Mouse (Mus musculus) 416B (cell line): ENCODE data around the gene Nsmf.
A peak's percentile ranks its signal among the peaks of the same experiment; 100 is the strongest.

Experiments used
- DNase-seq: peaks from one replicate; pipeline ENCODE4 v3.0.0; 2011; ENCODE audit warnings: low read depth

Gene Nsmf

DNA sequence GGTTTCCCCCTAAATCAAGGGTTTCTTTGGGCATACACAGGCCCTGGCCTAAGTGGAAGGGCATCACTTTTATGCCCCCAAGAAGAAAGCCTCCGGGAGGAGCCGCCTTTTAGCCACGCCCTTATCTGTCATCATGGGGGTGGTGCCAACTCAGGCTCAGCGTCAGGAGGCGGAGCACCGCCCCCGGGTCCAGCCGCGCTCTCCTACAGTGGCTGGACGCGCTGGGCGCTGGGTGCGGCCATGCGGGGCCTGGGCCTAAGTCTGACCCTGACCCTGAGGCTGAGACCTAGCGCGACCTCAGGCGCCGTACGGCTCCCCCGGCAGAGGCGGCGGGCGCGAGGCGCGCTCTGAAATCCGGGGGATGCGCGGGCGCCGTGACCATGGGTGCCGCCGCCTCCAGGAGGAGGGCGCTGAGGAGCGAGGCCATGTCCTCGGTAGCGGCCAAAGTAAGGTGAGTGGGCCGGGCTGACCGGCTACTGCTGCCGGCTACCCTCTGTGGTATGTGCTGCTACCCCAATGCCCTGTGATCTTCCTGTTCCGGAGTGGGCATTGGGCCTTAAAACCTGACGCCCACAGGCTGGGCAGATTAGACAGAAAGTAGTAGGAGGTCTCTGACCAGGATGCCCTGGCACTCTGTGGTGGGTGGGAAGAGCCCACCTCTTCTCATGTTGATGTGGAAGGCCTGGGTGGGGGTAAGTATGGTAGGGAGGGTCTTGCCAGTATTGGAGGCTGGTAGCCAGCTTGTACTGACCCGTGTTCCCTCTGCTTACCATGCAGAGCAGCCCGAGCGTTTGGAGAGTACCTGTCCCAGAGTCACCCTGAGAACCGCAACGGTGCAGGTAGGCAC lies at the start of gene Nsmf:
TSS of gene Nsmf (plus strand) at position 135 of the 847 bp plus-strand sequence.
- DNase-seq: peak; percentile 84

DNA sequence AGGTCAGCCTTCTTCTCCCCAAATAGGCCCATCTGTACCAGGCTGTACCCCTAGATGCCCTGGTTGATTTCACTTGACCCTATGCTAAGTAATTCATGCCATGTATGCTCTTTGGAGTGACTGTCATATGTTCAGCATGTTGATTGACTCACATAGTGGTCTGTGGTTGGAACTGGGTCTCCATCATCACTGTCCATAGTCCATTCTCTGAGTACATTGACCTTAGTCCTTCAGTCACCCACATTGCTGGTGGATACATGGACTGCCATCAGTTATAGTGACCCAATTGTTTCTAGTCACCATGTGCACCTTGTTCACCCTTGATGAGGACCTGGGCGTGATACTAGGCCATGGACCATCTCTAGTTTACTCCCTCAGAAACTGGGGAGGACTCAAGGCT lies 47.4 kb upstream of the Nsmf start:
- DNase-seq: no peak

DNA sequence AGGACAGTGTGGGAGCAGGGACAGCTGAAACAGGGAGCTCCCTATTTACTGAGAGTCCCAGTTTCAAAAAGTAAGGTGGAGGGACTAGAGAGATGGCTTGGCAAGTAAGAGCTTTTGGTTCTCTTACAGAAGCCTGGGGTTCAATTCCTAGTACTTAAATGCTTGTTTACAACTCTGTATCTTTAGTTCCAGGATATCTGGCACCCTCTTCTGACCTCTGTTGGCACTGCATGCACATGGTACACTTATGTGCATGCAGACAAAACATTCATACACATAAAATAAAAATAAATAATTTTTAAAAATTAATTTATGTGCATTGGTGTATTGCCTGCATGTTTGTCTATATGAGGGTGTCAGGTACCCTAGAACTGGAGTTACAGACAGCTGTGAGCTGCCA lies 45.9 kb upstream of the Nsmf start:
- peak; percentile 55 for DNase-seq

DNA sequence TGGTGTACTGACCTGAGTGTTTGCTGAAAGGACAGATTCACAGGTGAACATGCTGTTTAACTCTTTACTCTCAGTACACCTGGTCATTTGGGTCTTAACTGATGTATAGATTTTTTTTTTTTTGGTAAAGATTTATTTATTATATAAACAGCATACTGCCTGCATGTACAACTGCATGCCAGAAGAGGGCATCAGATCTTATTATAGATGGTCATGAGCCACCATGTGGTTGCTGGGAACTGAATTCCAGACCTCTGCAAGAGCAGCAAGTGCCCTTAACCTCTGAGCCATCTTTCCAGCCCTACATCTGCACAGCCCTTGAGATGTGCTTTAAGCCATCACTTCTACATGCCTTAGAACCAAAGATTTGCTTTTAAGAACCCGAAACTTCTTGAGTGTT lies 31.5 kb upstream of the Nsmf start:
- DNase-seq: peak; percentile 40

DNA sequence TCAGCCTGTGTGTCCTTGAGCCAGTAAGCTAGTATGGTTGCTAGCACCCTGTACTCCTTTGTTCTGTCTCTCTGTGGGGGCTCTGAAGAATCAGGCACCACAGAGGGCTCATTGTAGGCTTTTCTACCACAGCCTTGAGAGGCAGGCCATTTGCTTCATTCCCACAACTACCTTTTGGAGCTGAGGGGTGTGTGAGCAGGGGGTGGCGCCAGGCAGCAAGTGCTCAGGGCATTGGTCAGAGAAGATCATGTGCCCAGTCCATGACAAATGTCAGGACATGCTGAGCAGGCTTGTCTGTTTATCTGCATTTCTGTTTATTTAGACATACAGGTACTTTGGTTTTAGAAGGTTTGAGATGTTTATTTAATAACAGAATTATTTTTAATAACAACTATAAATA lies 29.0 kb upstream of the Nsmf start:
- no peak for DNase-seq

DNA sequence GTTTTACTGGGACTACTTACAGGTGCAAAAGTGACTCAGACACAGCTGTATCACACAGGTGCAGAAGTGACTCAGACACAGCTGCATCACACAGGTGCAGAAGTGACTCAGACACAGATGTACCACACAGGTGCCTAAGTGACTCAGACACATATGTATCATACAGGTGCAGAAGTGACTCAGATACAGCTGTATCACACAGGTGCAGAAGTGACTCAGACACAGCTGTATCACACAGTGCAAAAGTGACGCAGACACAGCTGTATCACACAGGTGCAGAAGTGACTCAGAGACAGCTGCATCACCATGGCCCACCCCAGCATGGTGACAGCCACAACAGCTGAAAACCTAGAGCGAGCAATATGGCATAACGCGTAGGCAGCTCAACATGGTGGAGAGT lies 19.2 kb upstream of the Nsmf start:
- no peak for DNase-seq

DNA sequence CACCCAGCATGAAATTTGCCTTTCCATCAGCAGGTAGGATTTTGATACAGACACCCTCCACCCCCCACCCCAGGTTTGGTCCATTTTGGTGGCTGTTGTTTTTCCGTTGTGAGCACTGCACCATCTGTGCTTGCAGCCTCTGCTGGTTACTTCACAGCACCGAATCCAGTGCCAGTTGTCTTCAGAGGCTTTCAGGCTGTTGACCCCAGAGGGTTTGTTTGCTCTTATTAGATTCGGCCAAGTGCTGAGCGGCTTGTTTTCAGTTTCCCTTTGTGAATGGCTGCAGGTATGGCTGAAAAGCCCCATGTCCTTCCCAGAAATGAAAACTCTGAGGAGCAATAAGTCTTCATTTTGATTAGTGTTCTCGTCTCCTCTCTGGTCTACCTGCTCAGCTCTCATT lies 14.1 kb upstream of the Nsmf start:
- no peak for DNase-seq

DNA sequence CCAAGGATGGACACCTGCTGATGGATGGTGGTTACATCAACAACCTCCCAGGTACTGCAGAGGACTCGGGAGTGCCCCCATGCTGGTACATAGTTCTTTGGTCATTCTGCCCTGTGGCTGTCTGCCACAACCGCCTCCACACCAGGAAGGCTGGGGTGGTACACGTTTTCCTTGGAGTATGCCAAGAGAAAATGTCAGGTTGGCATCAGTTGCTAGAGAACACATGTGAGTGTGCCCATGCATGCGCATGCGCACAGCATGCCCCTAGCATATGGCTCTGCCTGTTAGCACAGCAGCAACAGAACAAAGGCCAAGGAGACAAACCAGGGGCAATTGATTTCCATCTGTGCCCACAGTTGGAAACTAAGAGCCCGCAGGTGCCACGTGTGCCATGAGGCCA lies 3.2 kb upstream of the Nsmf start:
- DNase-seq: no peak

DNA sequence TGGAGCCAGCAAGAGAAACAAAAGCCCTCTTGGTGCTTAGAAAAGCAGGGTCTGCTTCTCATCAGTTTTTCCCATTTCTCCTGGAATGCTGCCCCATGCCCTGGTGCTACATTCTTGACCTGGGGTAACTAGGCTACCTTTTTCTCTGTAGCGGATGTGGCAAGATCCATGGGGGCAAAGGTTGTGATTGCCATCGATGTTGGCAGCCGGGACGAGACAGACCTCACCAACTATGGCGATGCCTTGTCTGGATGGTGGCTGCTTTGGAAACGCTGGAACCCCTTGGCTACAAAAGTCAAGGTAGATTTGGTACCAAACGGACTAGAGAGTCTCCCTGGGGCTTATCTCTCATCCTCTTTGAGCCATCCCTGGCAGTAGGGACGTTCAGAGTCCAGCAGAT lies 2.7 kb upstream of the Nsmf start:
- no peak for DNase-seq

DNA sequence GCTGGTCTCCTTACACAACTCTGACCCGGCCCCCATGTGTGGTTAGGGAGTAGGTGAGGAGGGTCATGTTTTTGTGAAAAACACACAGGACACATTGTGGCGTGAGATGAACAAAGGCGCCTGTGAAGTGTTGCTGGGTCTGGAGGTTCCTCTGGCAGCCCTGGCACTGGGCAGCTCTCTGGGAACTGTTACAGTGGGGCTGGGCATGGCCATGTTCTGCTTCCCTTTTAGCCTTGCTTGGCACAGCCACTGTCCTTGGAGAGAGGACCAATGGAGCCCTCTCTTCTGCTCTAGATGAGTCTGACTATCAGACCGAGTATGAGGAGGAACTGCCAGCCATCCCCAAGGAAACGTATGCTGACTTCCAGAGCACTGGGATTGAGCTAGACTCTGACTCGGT lies 1.1 kb upstream of the Nsmf start:
- no peak for DNase-seq

DNA sequence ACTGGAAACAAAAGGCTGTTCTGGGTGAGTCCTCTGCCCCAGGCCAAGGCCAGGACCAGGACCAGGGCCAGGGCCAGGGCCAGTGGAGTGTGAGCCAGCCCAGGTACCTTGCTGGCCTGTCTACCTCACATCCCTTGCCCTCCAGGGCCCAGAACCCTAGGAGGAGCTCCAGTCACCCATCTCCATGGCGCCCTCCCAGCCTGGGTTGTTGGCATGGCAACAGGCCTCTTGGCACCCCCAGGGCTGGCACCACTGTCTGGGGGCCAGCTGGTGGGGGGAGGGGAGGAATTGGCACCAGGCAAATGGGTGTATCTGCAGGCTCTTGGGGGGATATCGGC lies 882 bp downstream of the Nsmf start:
- DNase-seq: no peak

DNA sequence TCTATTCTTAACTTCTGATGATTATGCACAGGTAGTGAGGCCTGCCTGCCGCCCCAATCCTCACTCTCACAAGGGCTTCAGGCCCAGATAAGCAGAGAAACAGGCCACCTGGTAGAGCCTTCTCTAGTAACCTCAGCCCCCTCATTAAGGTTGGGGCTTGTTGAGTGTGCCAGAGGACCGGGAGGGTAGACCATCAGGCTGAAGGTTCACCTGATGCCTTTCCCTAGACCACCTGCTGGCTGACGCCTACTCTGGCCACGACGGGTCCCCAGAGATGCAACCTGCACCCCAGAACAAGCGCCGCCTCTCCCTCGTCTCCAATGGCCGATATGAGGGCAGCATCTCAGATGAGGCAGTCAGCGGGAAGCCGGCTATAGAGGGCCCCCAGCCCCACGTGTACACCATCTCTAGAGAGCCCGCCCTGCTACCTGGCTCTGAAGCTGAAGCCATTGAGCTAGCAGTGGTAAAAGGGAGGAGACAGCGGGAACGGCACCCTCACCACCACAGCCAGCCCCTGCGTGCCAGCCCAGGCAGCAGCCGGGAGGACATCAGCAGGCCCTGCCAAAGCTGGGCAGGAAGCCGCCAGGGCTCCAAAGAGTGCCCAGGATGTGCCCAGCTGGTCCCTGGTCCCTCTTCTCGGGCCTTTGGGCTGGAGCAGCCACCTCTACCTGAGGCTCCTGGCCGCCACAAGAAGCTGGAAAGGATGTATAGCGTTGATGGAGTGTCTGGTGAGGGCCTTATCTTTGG lies 1.4 kb downstream of the Nsmf start:
- DNase-seq: no peak

DNA sequence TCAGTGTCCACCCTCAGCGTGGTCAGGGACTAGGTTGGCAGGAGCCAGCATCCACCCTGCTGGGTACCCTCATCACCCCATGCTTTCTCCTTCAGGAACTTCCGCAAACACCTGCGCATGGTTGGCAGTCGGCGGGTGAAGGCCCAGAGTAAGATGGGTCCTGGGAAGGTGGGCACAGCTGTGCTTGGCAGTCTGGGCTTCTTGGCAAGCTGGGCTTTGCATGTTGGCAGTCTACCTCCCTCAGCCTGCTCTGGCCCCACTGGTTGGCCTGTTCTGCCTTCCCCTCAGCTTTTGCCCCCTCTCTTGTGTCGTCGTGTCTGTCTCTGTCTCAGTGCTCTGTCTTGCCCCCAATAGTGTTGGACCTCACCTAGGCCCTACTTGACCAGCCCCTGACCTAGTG lies 4.8 kb downstream of the Nsmf start:
- DNase-seq: no peak

DNA sequence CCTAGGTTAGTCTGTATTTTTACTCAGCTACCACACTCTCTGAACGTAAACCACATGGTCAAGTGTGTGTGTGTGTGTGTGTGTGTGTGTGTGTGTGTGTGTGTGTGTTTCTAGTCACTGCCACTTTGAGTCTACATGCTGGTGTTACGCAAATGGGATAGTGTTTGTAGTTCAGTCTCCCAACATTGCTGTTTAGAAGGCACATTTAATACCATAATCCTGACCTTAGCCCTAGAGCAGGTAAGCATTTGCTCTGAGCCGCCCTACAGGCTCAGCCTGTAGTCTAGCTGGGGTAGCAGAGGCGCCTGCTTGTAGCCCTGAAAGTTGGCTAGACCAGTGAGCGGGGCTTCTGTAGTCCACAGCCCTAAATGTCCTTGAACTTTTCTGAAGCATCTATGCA lies 9.4 kb downstream of the Nsmf start:
- no peak for DNase-seq

DNA sequence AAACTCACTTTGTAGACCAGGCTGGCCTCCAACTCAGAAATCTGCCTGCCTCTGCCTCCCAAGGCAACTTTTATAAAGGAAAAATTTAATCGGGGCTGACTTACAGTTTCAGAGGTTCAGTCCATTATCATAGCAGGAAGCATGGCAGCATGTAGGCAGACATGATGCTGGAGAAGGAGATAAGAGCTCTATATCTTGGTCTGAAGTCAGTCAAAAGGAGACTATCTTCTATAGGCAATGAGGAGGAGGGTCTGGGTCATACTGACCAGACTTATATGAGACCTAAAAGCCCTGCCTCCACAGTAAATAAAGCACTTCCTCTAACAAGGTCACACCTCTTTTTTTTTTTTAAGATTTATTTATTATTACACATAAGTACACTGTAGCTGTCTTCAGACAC lies 10.1 kb downstream of the Nsmf start:
- DNase-seq: no peak

DNA sequence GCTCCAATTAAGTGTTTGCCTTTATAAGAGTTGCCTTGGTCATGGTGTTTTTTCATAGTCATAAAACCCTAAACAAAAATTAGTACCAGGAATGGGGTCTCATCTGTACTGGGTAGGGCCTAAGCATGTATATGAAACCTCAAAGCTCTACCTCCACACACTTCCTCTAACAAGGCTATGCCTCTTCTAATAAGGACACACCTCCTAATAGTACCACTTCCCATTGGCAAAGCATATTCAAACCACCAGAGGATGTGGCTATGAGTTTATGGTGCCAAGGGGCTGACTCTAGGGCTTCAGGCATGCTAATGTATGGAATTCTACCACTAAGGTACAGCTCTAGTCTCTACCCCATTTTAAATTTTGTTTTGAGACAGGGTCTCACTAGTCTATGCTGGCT lies 11.4 kb downstream of the Nsmf start:
- DNase-seq: peak; percentile 55

DNA sequence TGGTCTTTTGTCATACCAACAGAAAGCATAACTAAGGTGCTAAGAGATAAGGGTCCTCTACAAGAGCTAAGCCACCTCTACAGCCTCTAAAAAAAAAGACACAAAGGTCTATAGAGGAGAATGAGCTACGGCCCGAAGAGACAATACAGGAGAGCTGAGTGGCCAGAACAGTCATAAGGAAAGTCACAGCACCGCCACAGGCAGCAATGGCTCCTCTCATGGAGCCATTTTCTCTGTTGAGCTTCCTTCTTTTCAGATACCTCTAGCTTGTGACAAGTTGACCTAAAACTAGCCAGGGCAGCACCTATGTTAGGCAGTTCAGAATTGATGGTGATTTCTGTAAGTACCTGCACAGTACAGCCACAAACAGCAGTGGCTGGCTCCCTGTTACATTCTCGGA lies 12.4 kb downstream of the Nsmf start:
- no peak for DNase-seq

DNA sequence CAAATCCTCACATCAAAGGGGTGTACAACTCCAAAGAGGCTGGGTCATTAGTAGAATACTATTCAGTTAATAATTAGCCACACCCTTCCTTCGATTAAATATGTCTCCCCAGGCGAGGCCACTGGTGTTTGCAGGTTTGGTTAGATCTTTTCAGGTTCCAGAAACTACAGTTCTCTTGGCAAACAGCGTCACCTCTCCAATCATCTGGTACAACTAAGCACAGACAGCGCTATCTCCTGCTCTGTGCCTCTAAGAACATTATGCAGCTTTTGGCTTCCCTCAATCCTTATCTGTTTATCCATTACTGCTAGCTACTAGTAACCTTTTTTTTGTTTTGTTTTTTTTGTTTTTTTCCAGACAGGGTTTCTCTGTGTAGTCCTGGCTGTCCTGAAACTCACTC lies 15.4 kb downstream of the Nsmf start:
- DNase-seq: no peak

DNA sequence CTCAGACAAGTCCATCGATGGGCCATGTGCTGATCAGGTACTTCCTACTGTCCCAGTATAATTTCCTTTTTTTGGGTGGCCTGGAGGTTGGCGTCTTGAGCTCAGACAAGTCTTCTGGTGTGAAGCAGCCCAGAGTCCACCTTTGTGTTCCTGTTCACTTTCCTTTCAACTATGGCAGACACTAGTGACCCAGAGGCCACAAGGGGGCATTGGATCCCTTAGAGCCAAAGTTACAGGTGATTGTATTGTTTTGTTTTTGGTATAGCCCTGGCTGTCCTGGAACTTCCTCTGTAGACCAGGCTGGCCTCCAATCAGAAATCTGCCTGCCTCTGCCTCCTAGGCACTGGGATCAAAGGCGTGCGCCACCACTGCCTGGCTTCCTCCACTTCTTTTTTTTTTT lies 18.2 kb downstream of the Nsmf start:
- peak; percentile 41 for DNase-seq

DNA sequence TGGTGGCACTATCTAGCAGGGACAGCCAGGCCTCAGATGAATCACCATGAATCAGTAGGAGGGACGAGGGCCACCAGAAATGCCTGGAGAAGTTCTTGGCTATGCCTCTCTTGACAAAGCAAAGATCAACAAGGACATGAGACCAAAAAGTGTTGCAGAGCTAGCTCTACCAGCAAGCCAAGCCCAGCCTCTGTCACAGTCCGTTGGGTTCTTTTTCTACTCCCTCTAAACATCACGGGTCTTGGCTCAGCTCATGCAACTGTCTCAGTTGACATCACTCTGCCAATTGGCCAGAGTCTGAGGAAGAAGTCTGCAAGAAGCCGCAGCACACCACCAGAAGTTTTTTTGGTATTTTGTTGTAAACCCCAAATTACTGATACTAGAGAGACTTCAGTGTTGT lies 21.4 kb downstream of the Nsmf start:
- peak; percentile 48 for DNase-seq

DNA sequence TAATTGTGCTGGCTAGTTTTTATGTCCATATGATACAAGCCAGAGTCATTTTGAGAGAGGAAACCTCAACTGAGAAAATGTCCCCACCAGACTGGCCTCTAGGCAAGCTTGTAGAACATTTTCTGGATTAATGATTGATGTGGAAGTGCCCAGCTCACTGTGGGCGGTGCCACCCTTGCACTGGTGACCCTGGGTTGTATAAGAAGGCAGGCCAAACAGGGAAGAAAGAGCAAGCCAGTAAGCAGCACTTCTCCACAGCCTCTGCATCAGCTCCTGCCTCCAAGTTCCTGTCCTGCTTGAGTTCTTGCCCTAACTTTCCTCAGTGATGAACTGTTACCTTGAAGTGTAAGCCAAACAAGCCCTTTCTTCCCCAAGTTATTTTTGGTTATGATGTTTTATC lies 24.8 kb downstream of the Nsmf start:
- DNase-seq: no peak

DNA sequence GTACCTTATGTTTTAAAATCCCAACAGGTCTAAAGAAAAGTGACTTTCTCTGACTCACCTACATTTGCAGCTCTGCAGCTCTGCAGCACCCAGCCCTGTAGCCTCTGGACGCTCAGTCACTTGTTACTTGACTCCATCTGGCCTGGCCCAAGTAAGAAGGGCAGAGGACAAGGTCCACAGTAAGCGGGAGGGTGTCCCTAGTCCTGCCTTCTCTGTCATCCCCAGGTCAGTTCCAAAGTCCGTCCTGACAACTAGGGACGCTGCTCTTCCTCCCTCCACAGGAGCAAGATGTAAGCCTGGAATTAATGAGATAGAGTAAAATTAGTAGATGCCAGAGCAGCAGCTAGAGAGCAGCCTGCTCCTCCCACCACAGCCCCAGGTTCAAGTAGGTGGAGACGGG lies 25.9 kb downstream of the Nsmf start, which contains the start of gene Entpd8:
TSS of gene Entpd8 (plus strand) at position 229 of the 400 bp plus-strand sequence.
- no peak for DNase-seq

DNA sequence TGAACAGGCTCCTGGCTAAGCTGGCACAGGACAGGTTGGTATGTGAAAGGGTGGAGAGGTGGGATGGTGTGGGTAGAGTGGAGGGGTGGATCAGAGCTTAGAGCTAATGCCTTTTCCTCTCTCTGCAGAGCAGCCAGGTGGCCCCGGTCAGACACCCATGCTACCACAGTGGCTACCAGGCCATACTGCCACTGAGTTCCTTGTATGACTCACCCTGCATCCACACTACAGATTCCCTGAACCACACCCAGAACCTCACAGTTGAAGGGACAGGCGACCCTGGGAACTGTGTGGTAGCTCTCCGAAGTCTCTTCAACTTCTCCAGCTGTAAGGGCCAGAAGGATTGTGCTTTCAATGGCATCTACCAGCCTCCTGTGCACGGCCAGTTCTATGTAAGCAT lies 29.5 kb downstream of the Nsmf start:
- DNase-seq: no peak

DNA sequence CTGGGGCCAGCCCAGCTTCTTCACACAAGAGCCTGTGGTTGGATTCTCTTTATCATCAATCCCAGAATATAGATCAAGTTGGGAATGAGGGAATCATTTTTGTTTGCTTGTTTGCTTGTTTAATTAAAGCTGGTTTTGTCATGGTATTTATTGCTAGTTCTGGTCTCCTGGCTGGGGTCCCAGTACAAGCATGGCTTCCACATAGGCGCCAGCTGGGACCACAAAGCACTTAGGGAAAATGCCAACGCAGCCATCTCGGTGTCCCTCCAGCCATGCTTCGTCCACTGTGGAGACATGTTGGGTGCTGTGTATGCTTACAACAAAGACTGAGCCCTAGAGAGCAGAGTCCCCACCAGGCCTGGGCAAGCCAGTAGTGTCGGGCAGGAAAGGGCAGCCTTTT lies 31.4 kb downstream of the Nsmf start:
- no peak for DNase-seq
